Mouse (Mus musculus) urinary bladder, postnatal 14 days (tissue): ENCODE results near the gene B9d1.

Experiments
- DNase-seq: peaks from one replicate; pipeline ENCODE4 v3.0.0; 2021; ENCODE audit warnings: low spot score

The B9d1 gene

GRCm38 (mm10) chr11:61504713-61505257, at the start of gene B9d1:
Gene B9d1, plus strand, starts transcription at chr11:61505144.
- DNase-seq, result peak; percentile 95

GRCm38 (mm10) chr11:61464071-61464470, 40.9 kb upstream of the B9d1 start:
- no peak for DNase-seq

GRCm38 (mm10) chr11:61465422-61465821, 39.5 kb upstream of the B9d1 start:
- DNase-seq, result no peak

GRCm38 (mm10) chr11:61468534-61468933, 36.4 kb upstream of the B9d1 start:
- no peak for DNase-seq

- DNase-seq, result no peak
These were observed 35.5 kb upstream of the B9d1 start for GRCm38 (mm10) chr11:61469317-61469917.

GRCm38 (mm10) chr11:61470880-61471279, 34.1 kb upstream of the B9d1 start:
- DNase-seq, result no peak

- no peak for DNase-seq
These were observed 31.3 kb upstream of the B9d1 start for GRCm38 (mm10) chr11:61473630-61474029.

- no peak for DNase-seq
These were observed 28.1 kb upstream of the B9d1 start for GRCm38 (mm10) chr11:61476786-61477382.

- DNase-seq, result no peak
These were observed 27.1 kb upstream of the B9d1 start for GRCm38 (mm10) chr11:61477566-61478508.

GRCm38 (mm10) chr11:61478788-61479187, 26.2 kb upstream of the B9d1 start:
- DNase-seq, result no peak

GRCm38 (mm10) chr11:61481239-61482090, 23.5 kb upstream of the B9d1 start:
- no peak for DNase-seq

- no peak for DNase-seq
These were observed 21.6 kb upstream of the B9d1 start for GRCm38 (mm10) chr11:61483226-61483845.

- no peak for DNase-seq
These were observed 20.7 kb upstream of the B9d1 start for GRCm38 (mm10) chr11:61484256-61484612.

- DNase-seq, result peak; percentile 52
These were observed 20.1 kb upstream of the B9d1 start, which contains the start of gene Mfap4 for GRCm38 (mm10) chr11:61484613-61485540. Gene Mfap4, plus strand, starts transcription at chr11:61485431.

GRCm38 (mm10) chr11:61485541-61486457, 19.1 kb upstream of the B9d1 start:
- no peak for DNase-seq

- DNase-seq, result no peak
These were observed 18.3 kb upstream of the B9d1 start for GRCm38 (mm10) chr11:61486458-61487219.

- peak; percentile 73 for DNase-seq
These were observed 17.5 kb upstream of the B9d1 start for GRCm38 (mm10) chr11:61487401-61487800.

- no peak for DNase-seq
These were observed 17.0 kb upstream of the B9d1 start for GRCm38 (mm10) chr11:61487936-61488335.
